Mouse (Mus musculus): ENCODE measurements around the gene Taco1.

GRCm38 (mm10) chr11:106060549-106060948 is 5.3 kb upstream of the Taco1 start:
- TF ChIP-seq HCFC1 (IDR thresholded peaks at IDR 0.05; ENCODE audit: borderline replicate concordance, insufficient read depth, low read length) (no peak), ZNF384 (IDR thresholded peaks at IDR 0.05; ENCODE audit: low read depth, low read length) (no peak), ZC3H11A (IDR thresholded peaks at IDR 0.05; ENCODE audit: borderline replicate concordance, low read depth, low read length) (no peak)
